Mouse (Mus musculus): ENCODE results near the gene Olfr713. TPM values are rescaled to one million over a fixed set of nuclear protein-coding genes. Genes with fewer than 3 reads are reported as not detected.

Gene Olfr713
- polyA plus RNA-seq, 1 experiment from 2014 or later, result not detected

DNA sequence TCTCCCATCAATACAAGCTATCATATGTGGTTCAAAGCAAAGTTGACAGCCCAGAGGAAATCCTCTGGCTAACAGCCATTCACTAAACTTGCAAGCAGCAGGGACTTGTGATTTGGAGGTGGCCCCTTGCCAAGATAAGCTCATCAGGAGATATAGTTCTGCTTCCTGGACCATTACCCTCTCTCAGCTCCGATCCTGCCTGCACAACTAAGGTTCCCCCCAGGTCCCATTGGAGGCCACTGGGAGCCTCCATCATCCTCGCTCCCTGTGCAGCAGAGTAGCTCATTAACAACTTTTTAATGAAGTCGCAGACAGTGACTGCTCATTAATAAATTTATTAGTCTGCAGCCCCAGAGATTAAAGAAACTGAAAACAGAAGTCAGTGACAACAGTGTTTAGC, 16.6 kb downstream of the Olfr713 start:
- H3K27me3 ChIP-seq (ENCODE audit: control insufficient read depth, insufficient read depth, low read length), result no peaks in the 10 kb centered on the region
- no peak overlapping the region for H3K9ac ChIP-seq (ENCODE audit: low read depth, low read length)
- DNase-seq (ENCODE audit: low spot score), result no peak
- no peaks in the 10 kb centered on the region for H3K4me1 ChIP-seq (replicated peaks; ENCODE audit: control insufficient read depth, insufficient read depth, low read length)
- H3K4me2 ChIP-seq (replicated peaks; ENCODE audit: low read depth, low read length), result no peak overlapping the region
- no peak overlapping the region for H3K4me3 ChIP-seq (ENCODE audit: low read depth, low read length)
- no peak overlapping the region for H3K27ac ChIP-seq (ENCODE audit: low read depth, low read length)
- WGBS, result 72% methylated on average over 3 of the region's 3 CpGs
- H3K36me3 ChIP-seq (ENCODE audit: control insufficient read depth, insufficient read depth, low read length), result no peaks in the 10 kb centered on the region
- no peaks in the 10 kb centered on the region for H3K9me3 ChIP-seq (ENCODE audit: control insufficient read depth, low read length)
- ATAC-seq (ENCODE audit: low FRiP score), result no peak

DNA sequence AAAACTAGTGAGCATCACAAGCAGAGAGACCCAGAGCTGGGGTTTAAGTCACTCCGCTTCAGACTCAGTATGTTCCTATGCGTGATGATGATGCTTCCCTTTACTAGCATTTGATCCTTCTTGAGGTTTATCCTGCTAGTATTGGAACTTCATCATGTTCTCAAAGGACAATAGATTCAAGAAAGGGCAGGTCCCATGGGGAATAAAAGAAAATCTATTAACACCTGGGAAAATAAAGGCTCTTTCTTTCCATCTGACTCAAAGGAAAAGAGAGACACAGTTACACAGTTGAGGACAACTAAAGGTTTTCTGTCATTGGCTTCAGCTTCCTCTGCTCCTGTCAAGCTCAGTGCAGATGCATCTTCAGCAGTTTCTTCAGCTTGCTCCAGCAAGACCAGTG, 39.7 kb downstream of the Olfr713 start, which contains the start of gene Olfr714:
Olfr714 (plus strand) TSS at position 301 of the 400 bp plus-strand sequence.
- no peak within 1 kb of the TSS for H3K4me3 ChIP-seq (ENCODE audit: low read depth, low read length)
- no peaks in the 10 kb centered on the region for H3K27me3 ChIP-seq (ENCODE audit: control insufficient read depth, insufficient read depth, low read length)
- H3K36me3 ChIP-seq (ENCODE audit: control insufficient read depth, insufficient read depth, low read length), result no peaks in the 10 kb centered on the region
- DNase-seq (ENCODE audit: low spot score) (no peak), ATAC-seq (ENCODE audit: low FRiP score) (no peak)
- H3K9ac ChIP-seq (ENCODE audit: low read depth, low read length), result no peak within 1 kb of the TSS
- no peaks in the 10 kb centered on the region for H3K4me1 ChIP-seq (replicated peaks; ENCODE audit: control insufficient read depth, insufficient read depth, low read length)
- WGBS, result 89% methylated on average over 2 of the region's 2 CpGs
- no peak within 1 kb of the TSS for H3K4me2 ChIP-seq (replicated peaks; ENCODE audit: low read depth, low read length)
- no peaks in the 10 kb centered on the region for H3K9me3 ChIP-seq (ENCODE audit: control insufficient read depth, low read length)
- no peak within 1 kb of the TSS for H3K27ac ChIP-seq (ENCODE audit: low read depth, low read length)

Other genes with a start within 250 kb of the Olfr713 start
- gene Olfr699, start 238.0 kb upstream of the Olfr713 start, polyA plus RNA-seq (2014; fragmentation: Nextera tagmentation; extraction: Ambion mirVana), result not detected in 2 replicates
- not detected in 2 replicates for gene Olfr700, start 222.3 kb upstream of the Olfr713 start, polyA plus RNA-seq (2014; fragmentation: Nextera tagmentation; extraction: Ambion mirVana)
- gene Olfr701, start 217.0 kb upstream of the Olfr713 start, polyA plus RNA-seq (2014; fragmentation: Nextera tagmentation; extraction: Ambion mirVana), result not detected in 2 replicates
- not detected in 2 replicates for gene Olfr702, start 197.3 kb upstream of the Olfr713 start, polyA plus RNA-seq (2014; fragmentation: Nextera tagmentation; extraction: Ambion mirVana)
- not detected in 2 replicates for gene Olfr703, start 187.8 kb upstream of the Olfr713 start, polyA plus RNA-seq (2014; fragmentation: Nextera tagmentation; extraction: Ambion mirVana)
- gene Olfr704, start 168.0 kb upstream of the Olfr713 start, polyA plus RNA-seq (2014; fragmentation: Nextera tagmentation; extraction: Ambion mirVana), result not detected in 2 replicates
- not detected in 2 replicates for gene Olfr705, start 154.3 kb upstream of the Olfr713 start, polyA plus RNA-seq (2014; fragmentation: Nextera tagmentation; extraction: Ambion mirVana)
- not detected in 2 replicates for gene Olfr706, start 143.0 kb upstream of the Olfr713 start, polyA plus RNA-seq (2014; fragmentation: Nextera tagmentation; extraction: Ambion mirVana)
- not detected in 2 replicates for gene Olfr707, start 129.9 kb upstream of the Olfr713 start, polyA plus RNA-seq (2014; fragmentation: Nextera tagmentation; extraction: Ambion mirVana)
- gene Olfr1532-ps1, start 123.2 kb upstream of the Olfr713 start, polyA plus RNA-seq (2014; fragmentation: Nextera tagmentation; extraction: Ambion mirVana), result not detected in 2 replicates
- gene Olfr709-ps1, start 99.0 kb upstream of the Olfr713 start, polyA plus RNA-seq (2014; fragmentation: Nextera tagmentation; extraction: Ambion mirVana), result not detected in 2 replicates
- not detected in 2 replicates for gene Olfr710, start 82.9 kb upstream of the Olfr713 start, polyA plus RNA-seq (2014; fragmentation: Nextera tagmentation; extraction: Ambion mirVana)
- not detected in 2 replicates for gene Olfr6, start 67.2 kb upstream of the Olfr713 start, polyA plus RNA-seq (2014; fragmentation: Nextera tagmentation; extraction: Ambion mirVana)
- gene Olfr711, start 55.7 kb upstream of the Olfr713 start, polyA plus RNA-seq (2014; fragmentation: Nextera tagmentation; extraction: Ambion mirVana), result not detected in 2 replicates
- not detected in 2 replicates for gene Olfr2, start 25.1 kb upstream of the Olfr713 start, polyA plus RNA-seq (2014; fragmentation: Nextera tagmentation; extraction: Ambion mirVana)
- not detected in 2 replicates for gene Olfr714, start 39.8 kb downstream of the Olfr713 start, polyA plus RNA-seq (2014; fragmentation: Nextera tagmentation; extraction: Ambion mirVana)
- gene Olfr17, start 62.0 kb downstream of the Olfr713 start, polyA plus RNA-seq (2014; fragmentation: Nextera tagmentation; extraction: Ambion mirVana), result not detected in 2 replicates
- not detected in 2 replicates for gene Olfr715b, start 79.2 kb downstream of the Olfr713 start, polyA plus RNA-seq (2014; fragmentation: Nextera tagmentation; extraction: Ambion mirVana)
- gene Olfr715, start 99.9 kb downstream of the Olfr713 start, polyA plus RNA-seq (2014; fragmentation: Nextera tagmentation; extraction: Ambion mirVana), result not detected in 2 replicates
- gene Olfr716, start 107.2 kb downstream of the Olfr713 start, polyA plus RNA-seq (2014; fragmentation: Nextera tagmentation; extraction: Ambion mirVana), result not detected in 2 replicates
- gene Nlrp14, start 135.8 kb downstream of the Olfr713 start, polyA plus RNA-seq (2014; fragmentation: Nextera tagmentation; extraction: Ambion mirVana), result not detected in 2 replicates
- gene Rbmxl2, start 178.3 kb downstream of the Olfr713 start, polyA plus RNA-seq (2014; fragmentation: Nextera tagmentation; extraction: Ambion mirVana), result not detected in 2 replicates

Measured in hindbrain, embryonic 11.5 days (tissue).